Mouse (Mus musculus) layer of hippocampus, adult 9-11 months (tissue): ENCODE results near the gene Nuak1.

Experiments used
- DNase-seq: peaks from one replicate; pipeline ENCODE4 v3.0.0; 2022

Nuak1 gene

GRCm38 (mm10) chr10:84446661-84447060 is 6.3 kb upstream of the Nuak1 start:
- no peak for DNase-seq

DNA sequence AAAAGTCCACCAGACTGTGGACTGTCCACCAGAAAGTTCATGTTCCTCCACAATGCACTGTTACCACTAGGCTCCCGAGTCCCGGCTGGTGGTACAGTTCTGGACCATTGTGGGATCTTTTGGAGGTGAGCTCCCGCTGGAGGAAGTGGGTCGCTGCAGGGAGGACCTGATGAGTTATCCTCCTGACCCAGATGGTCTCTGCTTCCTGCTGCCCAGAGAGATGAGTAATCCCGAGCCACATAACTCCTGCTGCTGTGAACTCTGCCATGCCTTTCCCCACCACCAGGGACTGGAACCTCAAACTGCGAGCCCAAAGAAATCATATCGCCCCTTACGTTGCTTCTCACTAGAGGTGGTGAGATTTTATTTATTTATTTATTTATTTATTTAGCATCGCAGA is 4.0 kb upstream of the Nuak1 start:
- DNase-seq, result no peak

DNA sequence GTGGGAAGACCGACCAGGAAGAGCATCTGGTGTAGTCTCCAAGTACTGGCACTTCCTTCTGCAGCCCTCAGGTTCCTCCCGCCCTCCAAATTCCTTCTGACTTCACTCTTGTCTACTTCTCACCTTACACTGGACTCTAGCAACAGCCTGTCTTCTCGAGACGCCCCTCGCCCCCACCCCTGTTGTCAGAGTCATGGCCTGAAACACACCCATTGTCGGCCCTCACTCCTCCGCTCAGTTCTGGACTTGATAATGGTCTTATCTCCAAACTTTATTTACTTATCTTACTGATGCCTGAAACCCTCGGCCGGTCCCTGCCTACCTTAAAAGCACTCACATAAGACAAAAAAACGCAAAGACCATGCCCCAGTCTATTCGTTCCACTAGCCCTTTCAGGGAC is 1.4 kb upstream of the Nuak1 start:
- no peak for DNase-seq

GRCm38 (mm10) chr10:84441434-84441785 is 1.0 kb upstream of the Nuak1 start:
- no peak for DNase-seq

GRCm38 (mm10) chr10:84440181-84440540 is 236 bp downstream of the Nuak1 start:
- DNase-seq, result no peak

GRCm38 (mm10) chr10:84439228-84439596 is 1.2 kb downstream of the Nuak1 start:
- no peak for DNase-seq

GRCm38 (mm10) chr10:84438466-84439227 is 1.8 kb downstream of the Nuak1 start:
- DNase-seq, result no peak

- DNase-seq, result peak; percentile 97
Measured at GRCm38 (mm10) chr10:84438049-84438422, 2.4 kb downstream of the Nuak1 start.

- DNase-seq, result no peak
Measured at GRCm38 (mm10) chr10:84437166-84438048, 3.0 kb downstream of the Nuak1 start.

DNA sequence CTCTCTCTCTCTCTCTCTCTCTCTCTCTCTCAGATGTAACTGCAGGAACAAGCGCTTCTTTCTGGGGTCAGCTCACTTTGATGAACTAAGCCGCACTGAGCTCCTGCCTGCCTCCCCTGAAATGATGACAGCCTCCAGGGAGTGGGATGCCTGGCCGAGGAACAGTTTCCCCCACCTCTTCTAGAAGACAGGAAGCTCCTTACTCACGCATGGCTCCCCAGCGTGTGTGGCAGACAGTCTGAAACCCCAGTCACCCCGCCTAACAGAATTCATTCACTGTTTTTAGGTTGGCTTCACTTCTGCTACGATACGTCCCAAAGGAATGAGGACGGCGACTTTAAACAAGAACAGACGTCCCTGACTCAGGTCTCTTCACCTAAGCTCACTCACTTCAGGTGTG is 4.5 kb downstream of the Nuak1 start:
- no peak for DNase-seq

- no peak for DNase-seq
Measured at GRCm38 (mm10) chr10:84433193-84433801, 7.1 kb downstream of the Nuak1 start.

DNA sequence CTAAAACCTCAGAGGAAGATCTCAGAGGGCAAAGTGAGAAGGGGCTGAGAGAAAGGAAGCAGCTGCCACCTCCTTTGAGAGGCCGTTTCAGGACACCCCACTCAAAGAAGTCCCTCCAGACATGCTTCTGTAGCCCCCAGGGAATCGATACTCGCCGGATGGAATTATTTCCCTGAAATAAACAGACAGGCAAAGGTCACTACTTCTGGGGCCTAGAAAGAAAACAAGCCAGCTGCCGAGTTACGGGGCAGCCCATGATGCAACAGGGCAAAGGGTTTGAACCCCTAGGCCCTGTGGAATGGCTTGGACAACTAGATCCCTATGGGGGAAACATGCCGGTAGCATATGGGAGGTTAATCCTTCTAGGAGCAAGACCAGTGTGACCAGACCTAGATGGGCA is 16.0 kb downstream of the Nuak1 start:
- no peak for DNase-seq

- no peak for DNase-seq
Measured at GRCm38 (mm10) chr10:84423903-84424302, 16.5 kb downstream of the Nuak1 start.

GRCm38 (mm10) chr10:84420589-84420988 is 19.8 kb downstream of the Nuak1 start:
- no peak for DNase-seq

GRCm38 (mm10) chr10:84418421-84418820 is 22.0 kb downstream of the Nuak1 start:
- no peak for DNase-seq

GRCm38 (mm10) chr10:84416752-84417151 is 23.6 kb downstream of the Nuak1 start:
- DNase-seq, result no peak

- no peak for DNase-seq
Measured at GRCm38 (mm10) chr10:84414981-84415700, 25.3 kb downstream of the Nuak1 start.

DNA sequence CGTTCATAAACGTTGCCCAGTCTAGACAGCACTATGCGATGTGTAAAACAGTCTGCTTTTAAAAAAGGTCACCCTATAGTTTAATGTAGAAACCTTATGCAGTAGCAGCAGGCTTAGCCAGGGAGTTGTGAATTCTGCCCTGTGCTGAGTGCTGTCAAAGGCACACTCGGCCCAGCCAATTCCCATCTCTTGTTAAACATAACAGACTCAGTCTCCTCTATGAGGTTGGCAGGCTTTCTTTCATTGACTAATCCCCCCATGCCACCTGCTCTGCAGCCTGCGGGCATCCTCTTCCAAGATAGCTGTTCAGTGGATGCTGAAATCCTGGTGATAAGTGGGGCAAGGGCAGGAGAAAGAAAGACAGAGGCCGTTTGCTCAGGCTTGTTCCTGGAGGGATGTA is 27.1 kb downstream of the Nuak1 start:
- peak; percentile 77 for DNase-seq

- DNase-seq, result no peak
Measured at GRCm38 (mm10) chr10:84412326-84412962, 28.0 kb downstream of the Nuak1 start.

DNA sequence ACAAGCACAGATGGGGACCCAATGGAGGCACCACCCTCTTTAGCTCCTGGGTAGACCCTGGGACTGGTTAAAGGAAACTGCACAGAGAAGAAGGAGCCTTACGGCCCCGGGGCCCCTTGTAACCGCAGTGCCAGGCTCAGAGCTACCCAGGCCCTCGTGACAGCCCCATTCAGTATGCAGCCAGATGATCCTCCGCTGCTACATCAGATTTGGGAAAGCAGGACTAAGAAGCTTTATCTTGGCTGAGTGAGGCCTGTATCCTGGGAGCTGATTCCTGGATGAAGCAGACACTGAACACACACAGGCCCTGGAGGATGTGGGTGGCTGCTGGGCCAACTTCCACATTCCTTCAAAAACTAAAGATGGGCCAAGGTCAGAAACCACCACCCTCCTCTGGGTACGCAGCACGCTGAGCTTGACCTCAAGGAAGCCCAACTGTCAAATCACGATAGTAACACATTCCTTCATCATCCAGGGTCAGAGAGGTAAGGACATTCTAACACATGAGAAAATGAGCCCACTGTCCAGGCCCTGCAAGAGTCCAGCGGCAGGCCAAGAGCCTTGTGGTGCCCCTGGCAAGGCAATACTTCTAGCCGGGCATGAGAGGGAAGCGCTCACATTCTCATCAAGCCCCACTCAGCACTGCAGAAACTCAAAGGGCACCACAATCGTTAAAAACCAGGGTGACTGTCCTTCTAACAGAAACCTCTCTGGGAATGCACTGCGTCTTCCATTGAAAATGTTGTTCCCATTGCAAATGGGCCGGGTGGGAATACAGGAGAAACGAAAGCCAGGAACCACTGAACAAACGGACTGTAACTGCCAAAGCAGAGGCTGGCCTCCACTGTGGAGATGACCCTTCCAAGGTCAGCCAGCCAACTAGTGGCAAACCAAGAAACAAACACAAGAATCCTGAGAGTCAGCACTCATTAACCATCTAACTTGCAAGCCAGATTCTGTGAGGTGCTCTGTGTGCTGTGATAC is 29.0 kb downstream of the Nuak1 start:
- no peak for DNase-seq

GRCm38 (mm10) chr10:84408965-84409660 is 31.3 kb downstream of the Nuak1 start:
- DNase-seq, result no peak
